Mouse (Mus musculus) regulatory T cell (primary cell): ENCODE measurements at regions not wholly inside any gene's neighbourhood (a gene's known extent, or its start where the extent isn't known, plus 50 kb on each side); places are given as distances from the start of the nearest gene placed in this dataset.

Experiments used
- in situ Hi-C: fragments of 300-600 bp; cut with MboI, MseI; formaldehyde crosslinking; loops from one replicate; pipeline ENCODE4 v1.15.1; 2025; ENCODE audit warnings: high pct_unique_total_duplicates

- in situ Hi-C loops, result loop anchor here (25.0 kb wide), 1 partner anchor 530 kb away; no protein-coding TSS in a partner anchor
These were observed 150.4 kb downstream of the Cpe start for GRCm38 (mm10) chr8:64542501-64542900.

GRCm38 (mm10) chr8:64539846-64540472, 152.9 kb downstream of the Cpe start:
- in situ Hi-C loops, result loop anchor here (25.0 kb wide), 1 partner anchor 528 kb away; no protein-coding TSS in a partner anchor

GRCm38 (mm10) chr8:64531780-64532179, 161.1 kb downstream of the Cpe start:
- in situ Hi-C loops, result loop anchor here (25.0 kb wide), 1 partner anchor 519 kb away; no protein-coding TSS in a partner anchor

- in situ Hi-C loops, result no loop called here
These were observed 170.3 kb downstream of the Cpe start for GRCm38 (mm10) chr8:64522441-64523102.

DNA sequence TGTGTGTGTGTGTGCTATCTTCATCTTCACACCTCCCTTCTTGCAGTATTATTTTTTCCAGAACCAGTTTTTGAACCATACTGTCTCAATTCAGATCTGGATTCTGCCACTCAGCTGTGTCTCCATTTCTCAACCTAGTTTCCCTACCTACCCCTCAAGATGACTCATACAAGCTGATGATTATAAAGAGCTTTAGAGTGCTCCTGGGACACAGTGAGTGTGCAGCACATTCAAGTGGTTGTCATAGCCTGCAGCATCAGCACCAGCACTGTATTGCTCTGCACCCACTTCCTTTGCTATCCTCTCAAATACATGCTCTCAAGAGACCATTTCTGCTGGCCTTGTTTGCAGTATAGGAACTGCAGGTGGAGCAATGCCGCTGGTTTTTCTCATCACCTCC, 173.2 kb downstream of the Cpe start:
- in situ Hi-C loops, result no loop called here

GRCm38 (mm10) chr8:64515923-64516322, 176.9 kb downstream of the Cpe start:
- in situ Hi-C loops, result no loop called here

- in situ Hi-C loops, result no loop called here
These were observed 195.4 kb downstream of the Cpe start for GRCm38 (mm10) chr8:64497281-64498060.

DNA sequence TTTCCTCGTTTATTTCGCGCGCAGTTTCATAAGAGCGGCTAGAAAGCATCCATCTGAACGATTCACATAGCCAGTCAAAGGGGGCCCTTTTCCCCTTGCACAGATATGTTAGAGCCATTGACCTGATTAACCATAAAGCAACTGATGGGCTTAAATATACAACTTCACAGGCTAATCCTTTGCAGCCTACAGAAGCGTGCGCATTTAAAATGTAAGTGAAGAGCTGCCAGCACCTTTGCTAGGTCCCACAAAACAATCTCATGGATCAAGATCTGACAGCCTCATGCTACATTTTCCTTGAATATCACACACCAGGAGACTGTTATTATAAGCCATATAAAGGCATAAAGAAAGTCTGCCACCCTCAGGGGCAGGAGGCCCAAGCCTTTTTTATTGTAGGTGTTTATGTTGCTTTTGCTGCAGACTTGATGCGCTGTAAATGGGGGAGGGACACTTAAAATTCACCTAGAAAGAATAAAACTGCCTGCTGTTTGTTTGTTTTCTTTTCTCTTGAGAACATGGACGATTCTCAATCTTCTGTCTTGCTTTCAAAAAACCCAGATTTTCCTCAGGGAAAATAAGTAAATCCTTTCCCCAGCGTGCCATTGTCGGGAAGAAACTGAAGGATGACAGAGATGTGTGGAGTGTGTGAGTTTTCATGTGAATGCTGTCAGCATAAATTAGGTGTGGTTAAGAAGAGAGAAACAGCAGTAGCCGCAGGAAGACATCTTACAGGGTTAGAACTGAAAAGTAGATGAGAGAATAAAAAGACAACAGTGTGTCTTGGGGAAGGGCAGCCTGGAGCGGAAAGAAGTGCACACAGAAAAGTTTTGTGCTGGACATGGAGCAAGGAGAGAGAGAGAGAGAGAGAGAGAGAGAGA, 196.3 kb downstream of the Cpe start:
- in situ Hi-C loops, result no loop called here

GRCm38 (mm10) chr8:64491561-64491960, 201.3 kb downstream of the Cpe start:
- in situ Hi-C loops, result no loop called here

DNA sequence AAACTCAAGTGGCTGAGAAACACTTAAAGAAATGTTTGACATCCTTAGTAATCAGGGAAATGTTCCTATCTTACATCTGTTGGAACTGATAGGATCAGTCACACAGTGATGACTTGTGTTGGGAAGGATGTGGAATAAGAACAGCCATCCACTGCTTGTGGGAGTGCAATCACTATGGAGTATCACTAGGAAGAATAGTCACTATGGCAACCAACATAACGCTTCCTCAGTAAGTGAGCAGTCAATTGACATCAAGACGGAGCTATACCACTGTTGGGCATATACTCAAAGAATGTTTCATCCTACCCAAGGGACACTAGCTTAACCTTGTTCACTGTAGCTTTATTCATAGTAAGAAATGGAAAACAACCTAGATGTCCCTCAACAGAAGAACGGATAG, 204.8 kb downstream of the Cpe start:
- in situ Hi-C loops, result no loop called here

- in situ Hi-C loops, result no loop called here
These were observed 219.6 kb downstream of the Cpe start for GRCm38 (mm10) chr8:64473276-64473675.

GRCm38 (mm10) chr8:64472801-64473270, 220.0 kb downstream of the Cpe start:
- in situ Hi-C loops, result no loop called here

GRCm38 (mm10) chr8:64461136-64461535, 231.7 kb downstream of the Cpe start:
- in situ Hi-C loops, result no loop called here

- in situ Hi-C loops, result no loop called here
These were observed 235.9 kb downstream of the Cpe start for GRCm38 (mm10) chr8:64456970-64457369.

- in situ Hi-C loops, result no loop called here
These were observed 238.1 kb downstream of the Cpe start for GRCm38 (mm10) chr8:64454736-64455135.

GRCm38 (mm10) chr8:64445366-64445765, 239.3 kb upstream of the Tll1 start:
- in situ Hi-C loops, result no loop called here

DNA sequence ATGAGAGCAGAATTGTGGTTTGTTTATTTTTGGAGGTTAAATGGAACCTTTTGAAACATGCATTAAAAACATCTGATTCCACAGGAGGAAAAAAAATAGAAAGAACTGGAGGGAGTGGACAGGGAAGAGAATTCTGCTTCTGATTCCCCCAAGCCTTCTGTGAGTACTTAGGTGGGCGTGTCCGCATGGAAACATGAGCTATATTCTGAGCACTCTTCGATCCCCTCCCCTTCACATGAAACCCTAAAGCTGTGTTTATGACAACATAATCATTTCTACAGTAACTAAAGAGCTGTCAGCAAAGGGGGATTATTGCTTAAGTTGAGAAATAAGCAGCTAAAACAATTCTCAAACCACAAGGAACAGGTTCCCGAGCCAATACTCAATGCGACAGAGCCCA, 238.4 kb upstream of the Tll1 start:
- in situ Hi-C loops, result no loop called here

DNA sequence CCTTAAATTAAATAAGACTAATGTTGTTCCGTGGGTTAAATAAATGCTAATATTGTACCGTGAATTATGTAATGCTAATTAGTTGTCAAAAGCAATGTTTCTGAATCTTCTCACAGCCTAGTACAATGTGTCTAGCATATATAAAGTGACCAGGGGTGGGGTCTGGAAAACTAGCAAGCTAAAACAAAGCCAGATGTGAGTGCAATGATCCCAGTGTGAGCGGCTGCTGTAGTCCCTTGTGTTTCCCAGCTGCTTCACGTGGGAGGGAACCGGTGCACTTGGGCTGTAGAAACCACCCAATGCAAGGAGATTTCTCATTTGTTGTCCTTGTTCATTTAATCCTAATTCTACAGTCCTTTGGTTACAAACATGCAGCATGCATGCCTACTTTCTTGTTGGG, 232.4 kb upstream of the Tll1 start:
- in situ Hi-C loops, result no loop called here

DNA sequence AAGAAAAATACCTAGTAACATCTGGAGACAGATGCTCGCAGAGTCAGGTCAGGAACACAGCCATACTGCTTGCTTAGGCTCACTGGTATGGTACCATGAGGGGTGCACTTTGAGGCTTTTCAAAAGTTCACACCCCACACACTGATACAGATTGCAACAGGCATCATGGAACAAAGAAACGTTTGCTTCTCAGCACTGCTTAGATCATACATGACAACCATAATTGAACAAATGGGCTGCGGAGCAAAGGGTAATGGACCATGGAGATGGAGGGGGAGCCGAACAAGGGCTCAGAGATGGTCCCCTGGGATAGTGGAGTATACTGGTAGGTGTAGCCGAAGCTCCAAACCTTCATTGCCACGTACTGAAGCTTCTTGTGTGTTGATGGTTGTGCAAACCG, 228.6 kb upstream of the Tll1 start:
- in situ Hi-C loops, result no loop called here

- in situ Hi-C loops, result no loop called here
These were observed 216.8 kb upstream of the Tll1 start for GRCm38 (mm10) chr8:64422850-64423214.

- in situ Hi-C loops, result no loop called here
These were observed 216.3 kb upstream of the Tll1 start for GRCm38 (mm10) chr8:64422200-64422849.
